Mouse (Mus musculus) kidney, embryonic 16.5 days (tissue): ENCODE results near the gene Ppp6c. TPM values are rescaled to one million over a fixed set of nuclear protein-coding genes. Genes with fewer than 3 reads are reported as not detected.

Experiments
- ATAC-seq: fragments of 200-750 bp; cut with Nextera tagmentation; 2 replicates; pipeline ENCODE4 v1.8.0; 2017; ENCODE audit warnings: moderate TSS enrichment; ENCODE audit not compliant: low FRiP score, low TSS enrichment
- H3K27ac ChIP-seq: fragments of 300-500 bp; sonication (generic); 2 replicates; pipeline ENCODE4 v1.5.1; 2014; ENCODE audit warnings: low read length
- H3K27me3 ChIP-seq: fragments of 300-500 bp; sonication (generic); 2 replicates; pipeline ENCODE4 v1.6.1; 2014; ENCODE audit warnings: low read length, control low read depth, mixed read lengths; ENCODE audit not compliant: insufficient read depth
- H3K36me3 ChIP-seq: fragments of 300-500 bp; sonication (generic); 2 replicates; pipeline ENCODE4 v1.6.1; 2014; ENCODE audit warnings: low read length, control low read depth, mixed read lengths; ENCODE audit not compliant: insufficient read depth
- H3K4me1 ChIP-seq: fragments of 300-500 bp; sonication (generic); 2 replicates; pipeline ENCODE4 v1.6.1; 2014; ENCODE audit warnings: low read length, control low read depth, mixed read lengths; ENCODE audit not compliant: insufficient read depth
- H3K4me2 ChIP-seq: fragments of 300-500 bp; sonication (generic); replicated peaks from 2 replicates; pipeline ENCODE4 v1.6.1; 2014; ENCODE audit warnings: low read depth, low read length
- H3K4me3 ChIP-seq: fragments of 300-500 bp; sonication (generic); 2 replicates; pipeline ENCODE4 v1.5.1; 2014; ENCODE audit warnings: mild to moderate bottlenecking, low read length
- H3K9ac ChIP-seq: fragments of 300-500 bp; sonication (generic); replicated peaks from 2 replicates; pipeline ENCODE4 v1.6.1; 2014; ENCODE audit warnings: low read length
- H3K9me3 ChIP-seq: fragments of 300-500 bp; sonication (generic); 2 replicates; pipeline ENCODE4 v1.6.1; 2016; ENCODE audit warnings: low read length, control low read depth
- WGBS: fragments of 180-500 bp; shearing (Covaris S2); extraction: QIAGEN DNeasy Blood & Tissue Kit; methylation state at CpG from one replicate; pipeline ENCODE4 v1.1.7; 2014; 5-methylcytosine and 5-hydroxymethylcytosine counted together
- polyA plus RNA-seq: library from polyadenylated mRNA; unstranded; fragments of >200 nt; fragmentation: Nextera tagmentation; extraction: Ambion mirVana; gene quantifications from 2 replicates; pipeline ENCODE4 v1.2.1, GENCODE M21; 2015

Ppp6c gene
- polyA plus RNA-seq, 1 experiment from 2014 or later = 84.3 TPM

GRCm38 (mm10) chr2:39150943-39151342, 75.3 kb downstream of the Ppp6c start:
- H3K9ac ChIP-seq = no peak overlapping the region
- no peaks in the 10 kb centered on the region for H3K4me1 ChIP-seq
- no peaks in the 10 kb centered on the region for H3K36me3 ChIP-seq
- H3K9me3 ChIP-seq = no peaks in the 10 kb centered on the region
- no peaks in the 10 kb centered on the region for H3K27me3 ChIP-seq
- ATAC-seq = no peak
- no peak overlapping the region for H3K4me2 ChIP-seq
- H3K27ac ChIP-seq = no peak overlapping the region
- 77% methylated on average over 2 of the region's 2 CpGs for WGBS
- no peak overlapping the region for H3K4me3 ChIP-seq

- Histone ChIP-seq H3K9me3 (no peaks in the 10 kb centered on the region), H3K36me3 (no peaks in the 10 kb centered on the region), H3K9ac (no peak overlapping the region), H3K27me3 (no peaks in the 10 kb centered on the region), H3K4me3 (no peak overlapping the region), H3K4me2 (no peak overlapping the region), H3K4me1 (no peaks in the 10 kb centered on the region), H3K27ac (no peak overlapping the region)
- WGBS = 58% methylated on average over 2 of the region's 2 CpGs
- no peak for ATAC-seq
These were observed 78.2 kb downstream of the Ppp6c start for GRCm38 (mm10) chr2:39148075-39148474.

GRCm38 (mm10) chr2:39146469-39146868, 79.8 kb downstream of the Ppp6c start:
- ATAC-seq = no peak

More at GRCm38 (mm10) chr2:39146469-39146868, 79.8 kb downstream of the Ppp6c start:
- H3K27ac ChIP-seq = no peak overlapping the region
- H3K9me3 ChIP-seq = no peaks in the 10 kb centered on the region
- no peaks in the 10 kb centered on the region for H3K27me3 ChIP-seq
- H3K4me3 ChIP-seq = no peak overlapping the region
- no peak overlapping the region for H3K4me2 ChIP-seq
- no peak overlapping the region for H3K9ac ChIP-seq
- no peaks in the 10 kb centered on the region for H3K36me3 ChIP-seq
- H3K4me1 ChIP-seq = no peaks in the 10 kb centered on the region
- WGBS = 97% methylated on average over 1 of the region's 1 CpGs

Other genes starting within 250 kb of the Ppp6c start
- gene Wdr38, start 229.0 kb downstream of the Ppp6c start, polyA plus RNA-seq = 1.2 and 1.7 TPM in 2 replicates
- gene Arpc5l, start 221.1 kb downstream of the Ppp6c start, polyA plus RNA-seq = 114 and 119 TPM in 2 replicates
- gene Rpl35, start 220.8 kb downstream of the Ppp6c start, polyA plus RNA-seq = 768 and 780 TPM in 2 replicates
- 25.8 and 27.2 TPM in 2 replicates for gene Golga1, start 160.9 kb downstream of the Ppp6c start, polyA plus RNA-seq
- 7.7 and 10.1 TPM in 2 replicates for gene Scai, start 35.7 kb downstream of the Ppp6c start, polyA plus RNA-seq